Mouse (Mus musculus) olfactory bulb, adult 2 months (tissue): ENCODE data around the gene Ell2.

Experiments
- CTCF ChIP-seq: fragments of 200-500 bp; IDR thresholded peaks from 2 replicates; pipeline ENCODE4 v1.5.1; 2012; ENCODE audit warnings: low read depth, mild to moderate bottlenecking, low read length, moderate library complexity; ENCODE audit not compliant: insufficient read depth
- POLR2A ChIP-seq: fragments of 200-500 bp; IDR thresholded peaks from 2 replicates; pipeline ENCODE4 v1.6.1; 2012; ENCODE audit warnings: mild to moderate bottlenecking, low read depth, low read length, moderate library complexity; ENCODE audit not compliant: insufficient read depth

GRCm38 (mm10) chr13:75786264-75786663, 79.7 kb downstream of the Ell2 start:
- TF ChIP-seq CTCF (no peak), POLR2A (no peak)
